Mouse (Mus musculus): ENCODE results near the gene Sdsl. TPM values are rescaled to one million over a fixed set of nuclear protein-coding genes. Genes with fewer than 3 reads are reported as not detected.

Gene Sdsl
- polyA plus RNA-seq, 1 experiment from 2014 or later, result 1.6 TPM

GRCm38 (mm10) chr5:120510982-120511642 is 38.5 kb upstream of the Sdsl start, which contains the start of gene Slc8b1:
Slc8b1 (plus strand) TSS chr5:120511168.
- ATAC-seq (ENCODE audit: low read depth) (peak; percentile 85), DNase-seq (ENCODE audit: low spot score) (peak; percentile 94)
- Histone ChIP-seq H3K9me3 (ENCODE audit: control insufficient read depth, low read length) (no peaks in the 10 kb centered on the region), H3K4me3 (ENCODE audit: low read depth, low read length) (peak within 1 kb of the TSS; percentile 56), H3K4me2 (ENCODE audit: low read depth, low read length) (peak within 1 kb of the TSS; percentile 73), H3K9ac (ENCODE audit: low read depth, low read length) (peak within 1 kb of the TSS; percentile 62), H3K27ac (replicated peaks; ENCODE audit: low read depth, low read length) (no peak within 1 kb of the TSS), H3K27me3 (replicated peaks; ENCODE audit: control insufficient read depth, insufficient read depth, low read length) (0 out of 2 replicates have a peak, but pooled peaks cover 5% of the 10 kb centered on the region), H3K36me3 (ENCODE audit: control insufficient read depth, insufficient read depth, low read length) (no peaks in the 10 kb centered on the region), H3K4me1 (ENCODE audit: control insufficient read depth, insufficient read depth, low read length) (peaks cover 19% of the 10 kb centered on the region)
- WGBS, result under 1% methylated on average over 27 of the region's 36 CpGs

- Histone ChIP-seq H3K27ac (replicated peaks; ENCODE audit: low read depth, low read length) (no peak overlapping the region), H3K4me1 (ENCODE audit: control insufficient read depth, insufficient read depth, low read length) (peaks cover 11% of the 10 kb centered on the region), H3K4me3 (ENCODE audit: low read depth, low read length) (no peak overlapping the region), H3K4me2 (ENCODE audit: low read depth, low read length) (no peak overlapping the region), H3K36me3 (ENCODE audit: control insufficient read depth, insufficient read depth, low read length) (no peaks in the 10 kb centered on the region), H3K9me3 (ENCODE audit: control insufficient read depth, low read length) (no peaks in the 10 kb centered on the region), H3K9ac (ENCODE audit: low read depth, low read length) (no peak overlapping the region), H3K27me3 (replicated peaks; ENCODE audit: control insufficient read depth, insufficient read depth, low read length) (0 out of 2 replicates have a peak, but pooled peaks cover 5% of the 10 kb centered on the region)
- WGBS, result 51% methylated on average over 4 of the region's 4 CpGs
- DNase-seq (ENCODE audit: low spot score) (no peak), ATAC-seq (ENCODE audit: low read depth) (no peak)
Measured at GRCm38 (mm10) chr5:120507311-120507710, 34.7 kb upstream of the Sdsl start.

GRCm38 (mm10) chr5:120506490-120506889 is 33.9 kb upstream of the Sdsl start:
- Histone ChIP-seq H3K27ac (replicated peaks; ENCODE audit: low read depth, low read length) (no peak overlapping the region), H3K36me3 (ENCODE audit: control insufficient read depth, insufficient read depth, low read length) (no peaks in the 10 kb centered on the region), H3K4me1 (ENCODE audit: control insufficient read depth, insufficient read depth, low read length) (peaks cover 12% of the 10 kb centered on the region), H3K4me3 (ENCODE audit: low read depth, low read length) (no peak overlapping the region), H3K9me3 (ENCODE audit: control insufficient read depth, low read length) (no peaks in the 10 kb centered on the region), H3K9ac (ENCODE audit: low read depth, low read length) (no peak overlapping the region), H3K27me3 (replicated peaks; ENCODE audit: control insufficient read depth, insufficient read depth, low read length) (no peaks in the 10 kb centered on the region), H3K4me2 (ENCODE audit: low read depth, low read length) (no peak overlapping the region)
- DNase-seq (ENCODE audit: low spot score) (peak; percentile 68), ATAC-seq (ENCODE audit: low read depth) (peak; percentile 7; the same call in 1 of the 2 replicates)
- 44% methylated on average over 9 of the region's 9 CpGs for WGBS

GRCm38 (mm10) chr5:120505781-120506180 is 33.2 kb upstream of the Sdsl start:
- Histone ChIP-seq H3K9me3 (ENCODE audit: control insufficient read depth, low read length) (no peaks in the 10 kb centered on the region), H3K4me3 (ENCODE audit: low read depth, low read length) (no peak overlapping the region), H3K4me2 (ENCODE audit: low read depth, low read length) (no peak overlapping the region), H3K27me3 (replicated peaks; ENCODE audit: control insufficient read depth, insufficient read depth, low read length) (no peaks in the 10 kb centered on the region), H3K27ac (replicated peaks; ENCODE audit: low read depth, low read length) (no peak overlapping the region), H3K36me3 (ENCODE audit: control insufficient read depth, insufficient read depth, low read length) (no peaks in the 10 kb centered on the region), H3K9ac (ENCODE audit: low read depth, low read length) (0 out of 2 replicates have a peak overlapping the region, but pooled peaks have one; percentile 2), H3K4me1 (ENCODE audit: control insufficient read depth, insufficient read depth, low read length) (peaks cover 9% of the 10 kb centered on the region)
- DNase-seq (ENCODE audit: low spot score) (no peak), ATAC-seq (ENCODE audit: low read depth) (no peak)
- 73% methylated on average over 9 of the region's 9 CpGs for WGBS

GRCm38 (mm10) chr5:120505368-120505767 is 32.8 kb upstream of the Sdsl start:
- H3K9ac ChIP-seq (ENCODE audit: low read depth, low read length), result 0 out of 2 replicates have a peak overlapping the region, but pooled peaks have one; percentile 2
- 17% methylated on average over 16 of the region's 16 CpGs for WGBS
- no peak overlapping the region for H3K27ac ChIP-seq (replicated peaks; ENCODE audit: low read depth, low read length)
- no peak overlapping the region for H3K4me3 ChIP-seq (ENCODE audit: low read depth, low read length)
- no peaks in the 10 kb centered on the region for H3K36me3 ChIP-seq (ENCODE audit: control insufficient read depth, insufficient read depth, low read length)
- no peaks in the 10 kb centered on the region for H3K27me3 ChIP-seq (replicated peaks; ENCODE audit: control insufficient read depth, insufficient read depth, low read length)
- peak; percentile 74 for DNase-seq (ENCODE audit: low spot score)
- peak; percentile 35; the same call in 1 of the 2 replicates for ATAC-seq (ENCODE audit: low read depth)
- H3K4me2 ChIP-seq (ENCODE audit: low read depth, low read length), result peak overlapping the region; percentile 33
- H3K9me3 ChIP-seq (ENCODE audit: control insufficient read depth, low read length), result no peaks in the 10 kb centered on the region
- peaks cover 9% of the 10 kb centered on the region for H3K4me1 ChIP-seq (ENCODE audit: control insufficient read depth, insufficient read depth, low read length)

- H3K27ac ChIP-seq (replicated peaks; ENCODE audit: low read depth, low read length), result no peak within 1 kb of the TSS
- WGBS, result 0% methylated on average over 8 of the region's 55 CpGs
- H3K27me3 ChIP-seq (replicated peaks; ENCODE audit: control insufficient read depth, insufficient read depth, low read length), result no peaks in the 10 kb centered on the region
- peak; percentile 94 for DNase-seq (ENCODE audit: low spot score)
- peaks cover 9% of the 10 kb centered on the region for H3K4me1 ChIP-seq (ENCODE audit: control insufficient read depth, insufficient read depth, low read length)
- H3K9ac ChIP-seq (ENCODE audit: low read depth, low read length), result peak within 1 kb of the TSS; percentile 92
- H3K4me3 ChIP-seq (ENCODE audit: low read depth, low read length), result peak within 1 kb of the TSS; percentile 94
- H3K36me3 ChIP-seq (ENCODE audit: control insufficient read depth, insufficient read depth, low read length), result peaks cover 1% of the 10 kb centered on the region; the same call in 1 of the 2 replicates
- no peaks in the 10 kb centered on the region for H3K9me3 ChIP-seq (ENCODE audit: control insufficient read depth, low read length)
- peak within 1 kb of the TSS; percentile 92 for H3K4me2 ChIP-seq (ENCODE audit: low read depth, low read length)
- ATAC-seq (ENCODE audit: low read depth), result peak; percentile 69
Measured at GRCm38 (mm10) chr5:120503144-120503795, 30.7 kb upstream of the Sdsl start, which contains the start of gene Plbd2. Plbd2 (minus strand) TSS chr5:120503625.

GRCm38 (mm10) chr5:120502675-120503143 is 30.1 kb upstream of the Sdsl start:
- Histone ChIP-seq H3K27ac (replicated peaks; ENCODE audit: low read depth, low read length) (no peak overlapping the region), H3K9ac (ENCODE audit: low read depth, low read length) (peak overlapping the region; percentile 92), H3K4me3 (ENCODE audit: low read depth, low read length) (peak overlapping the region; percentile 94), H3K9me3 (ENCODE audit: control insufficient read depth, low read length) (no peaks in the 10 kb centered on the region), H3K4me1 (ENCODE audit: control insufficient read depth, insufficient read depth, low read length) (peaks cover 9% of the 10 kb centered on the region), H3K27me3 (replicated peaks; ENCODE audit: control insufficient read depth, insufficient read depth, low read length) (no peaks in the 10 kb centered on the region), H3K4me2 (ENCODE audit: low read depth, low read length) (peak overlapping the region; percentile 92), H3K36me3 (ENCODE audit: control insufficient read depth, insufficient read depth, low read length) (peaks cover 7% of the 10 kb centered on the region; the same call in 1 of the 2 replicates)
- 4% methylated on average over 10 of the region's 12 CpGs for WGBS
- ATAC-seq (ENCODE audit: low read depth) (no peak), DNase-seq (ENCODE audit: low spot score) (no peak)

GRCm38 (mm10) chr5:120502147-120502621 is 29.6 kb upstream of the Sdsl start:
- Histone ChIP-seq H3K4me1 (ENCODE audit: control insufficient read depth, insufficient read depth, low read length) (peaks cover 9% of the 10 kb centered on the region), H3K27me3 (replicated peaks; ENCODE audit: control insufficient read depth, insufficient read depth, low read length) (no peaks in the 10 kb centered on the region), H3K9ac (ENCODE audit: low read depth, low read length) (peak overlapping the region; percentile 92; the same call in 1 of the 2 replicates), H3K4me2 (ENCODE audit: low read depth, low read length) (peak overlapping the region; percentile 92), H3K4me3 (ENCODE audit: low read depth, low read length) (peak overlapping the region; percentile 94), H3K9me3 (ENCODE audit: control insufficient read depth, low read length) (no peaks in the 10 kb centered on the region), H3K36me3 (ENCODE audit: control insufficient read depth, insufficient read depth, low read length) (peaks cover 8% of the 10 kb centered on the region; the same call in 1 of the 2 replicates), H3K27ac (replicated peaks; ENCODE audit: low read depth, low read length) (no peak overlapping the region)
- DNase-seq (ENCODE audit: low spot score), result no peak
- 57% methylated on average over 9 of the region's 9 CpGs for WGBS
- no peak for ATAC-seq (ENCODE audit: low read depth)

All from embryonic facial prominence, embryonic 14.5 days (tissue).